Mouse (Mus musculus): ENCODE results near the gene Kcnq1. TPM values are rescaled to one million over a fixed set of nuclear protein-coding genes. Genes with fewer than 3 reads are reported as not detected.
A peak's percentile ranks its signal among the peaks of the same experiment; 100 is the strongest.

Kcnq1 gene
- total RNA-seq (2012; rRNA removed) (not detected in 2 replicates), total RNA-seq (2014; rRNA removed) (not detected in 2 replicates), polyA plus RNA-seq (2012; ENCODE audit: insufficient read length, low read depth) (not detected in 2 replicates)

DNA sequence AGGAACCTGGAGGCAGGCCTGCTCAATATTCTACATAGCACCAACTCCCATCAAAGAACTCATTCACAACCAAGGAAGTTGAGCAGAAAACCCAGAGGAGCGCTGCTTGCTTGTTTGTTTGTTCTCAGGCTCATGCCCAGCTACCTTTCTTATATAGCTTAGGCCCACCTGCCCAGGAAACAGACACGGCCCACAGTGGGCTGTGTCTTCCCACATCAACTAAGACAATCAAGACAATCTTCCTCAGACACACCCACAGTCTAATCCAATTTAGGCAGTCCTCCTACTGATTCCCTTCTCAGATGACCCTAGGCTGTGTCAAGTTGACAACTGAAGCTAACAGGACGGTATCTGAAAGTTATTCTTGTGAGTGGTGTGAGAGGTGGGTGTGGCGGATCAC, at the start of gene Kcnq1:
Gene Kcnq1, plus strand, starts transcription at position 301 of the 400 bp plus-strand sequence.
- H3K27ac ChIP-seq (ENCODE audit: insufficient read depth, low read depth): no peak within 1 kb of the TSS

DNA sequence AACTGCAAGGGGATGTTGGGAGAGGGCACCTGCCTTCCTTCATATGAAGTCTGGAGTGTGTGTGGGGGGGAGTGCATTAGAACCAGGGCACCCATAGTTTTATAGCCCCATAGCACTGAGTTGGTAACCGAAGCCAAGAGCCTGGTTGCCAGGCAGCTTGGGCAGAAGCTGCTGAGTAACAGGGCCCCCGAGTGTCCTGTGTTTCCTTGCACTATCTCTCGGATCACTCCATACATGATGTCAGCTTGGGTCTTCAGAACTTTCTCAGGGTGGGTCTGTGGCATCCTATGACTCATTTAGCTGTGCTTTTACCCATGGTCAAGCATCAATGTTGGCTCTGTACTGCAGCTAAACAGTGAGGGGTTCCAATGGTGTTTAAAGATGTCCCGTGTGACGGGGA, 49.1 kb upstream of the Kcnq1 start:
- Histone ChIP-seq H3K36me3 (replicated peaks in 1 of 2; ENCODE audit: control insufficient read depth in 1 of 2, insufficient read depth in 1 of 2, low read length in 1 of 2) (peaks cover 38 to 81% of the 10 kb centered on the region in 2 experiments), H3K4me1 (ENCODE audit: control insufficient read depth in 1 of 2, insufficient read depth in 2 of 2) (peaks cover 38 to 72% of the 10 kb centered on the region in 2 experiments), H3K4me3 (replicated peaks in 1 of 3; ENCODE audit: low read depth in 2 of 3, low read length in 2 of 3, poor library complexity in 1 of 3) (no peak overlapping the region), H3K4me2 (ENCODE audit: insufficient read depth, low read depth, poor library complexity, severe bottlenecking) (0 out of 2 replicates have a peak overlapping the region, but pooled peaks have one; percentile 2), H3K27ac (ENCODE audit: insufficient read depth, low read depth) (no peak overlapping the region), H3K27me3 (replicated peaks) (no peaks in the 10 kb centered on the region), H3K9ac (ENCODE audit: insufficient read depth, low read depth) (no peak overlapping the region), H3K9me3 (replicated peaks; ENCODE audit: low read length) (no peaks in the 10 kb centered on the region), H3K79me2 (replicated peaks; ENCODE audit: control insufficient read depth, extremely low read depth, insufficient read depth, poor library complexity, severe bottlenecking) (peaks cover 91% of the 10 kb centered on the region)
- in situ Hi-C loops (cut with MboI; ENCODE audit: low pct_ligation_motif_present, low pct_unique_long_range_greater_than_20kb, low sequenced_read_pairs) (no loop called here), dilution Hi-C loops (cut with MboI; ENCODE audit: extremely low pct_ligation_motif_present, extremely low pct_unique_long_range_greater_than_20kb, low sequenced_read_pairs) (no loop called here)
- DNase-seq (ENCODE audit: extremely low read depth): no peak
- no peak for TF ChIP-seq UBTF (IDR thresholded peaks at IDR 0.05; ENCODE audit: low read depth, low read length)
- no peak for TF ChIP-seq E2F4 (IDR thresholded peaks at IDR 0.05; ENCODE audit: insufficient replicate concordance, low read depth, low read length)
- no peak for TF ChIP-seq SIN3A (IDR thresholded peaks at IDR 0.05; ENCODE audit: low read length)
- TF ChIP-seq BHLHE40 (IDR thresholded peaks at IDR 0.05; ENCODE audit: low read depth, low read length): no peak
- no peak for TF ChIP-seq MYC (IDR thresholded peaks at IDR 0.05; ENCODE audit: low read depth, low read length)
- TF ChIP-seq ELF1 (IDR thresholded peaks at IDR 0.05; ENCODE audit: low read depth, low read length): no peak
- TF ChIP-seq USF2 (conservative IDR thresholded peaks at IDR 0.05; ENCODE audit: low read depth, low read length): no peak
- no peak for TF ChIP-seq ZKSCAN1 (IDR thresholded peaks at IDR 0.05; ENCODE audit: borderline replicate concordance, low read depth, low read length)
- TF ChIP-seq POLR2AphosphoS2 (IDR thresholded peaks at IDR 0.05; ENCODE audit: low read depth, low read length): no peak
- no peak for TF ChIP-seq KAT2A (IDR thresholded peaks at IDR 0.05; ENCODE audit: insufficient replicate concordance, low read length)
- TF ChIP-seq RCOR1 (conservative IDR thresholded peaks at IDR 0.05; ENCODE audit: low read depth, low read length): no peak
- no peak for TF ChIP-seq ZNF384 (IDR thresholded peaks at IDR 0.05; ENCODE audit: low read depth, low read length)
- TF ChIP-seq ETS1 (conservative IDR thresholded peaks at IDR 0.05; ENCODE audit: low read depth, low read length): no peak
- TF ChIP-seq JUND (conservative IDR thresholded peaks at IDR 0.05; ENCODE audit: low read depth, low read length): no peak

More for the DNA sequence above, at the start of gene Kcnq1:
- Histone ChIP-seq H3K27me3 (replicated peaks) (peaks cover 96% of the 10 kb centered on the region), H3K36me3 (replicated peaks in 1 of 2; ENCODE audit: control insufficient read depth in 1 of 2, insufficient read depth in 1 of 2, low read length in 1 of 2) (no peaks in the 10 kb centered on the region), H3K4me1 (ENCODE audit: control insufficient read depth in 1 of 2, insufficient read depth in 2 of 2) (no peaks in the 10 kb centered on the region), H3K79me2 (replicated peaks; ENCODE audit: control insufficient read depth, extremely low read depth, insufficient read depth, poor library complexity, severe bottlenecking) (no peaks in the 10 kb centered on the region), H3K4me3 (replicated peaks in 1 of 3; ENCODE audit: low read depth in 2 of 3, low read length in 2 of 3, poor library complexity in 1 of 3) (peak within 1 kb of the TSS in 1 of 3 experiments; percentile 7), H3K4me2 (ENCODE audit: insufficient read depth, low read depth, poor library complexity, severe bottlenecking) (peak within 1 kb of the TSS; percentile 13), H3K9ac (ENCODE audit: insufficient read depth, low read depth) (no peak within 1 kb of the TSS), H3K9me3 (replicated peaks; ENCODE audit: low read length) (peaks cover 5% of the 10 kb centered on the region)
- dilution Hi-C loops (cut with MboI; ENCODE audit: extremely low pct_ligation_motif_present, extremely low pct_unique_long_range_greater_than_20kb, low sequenced_read_pairs): no loop called here
- no peak for TF ChIP-seq ZC3H11A (IDR thresholded peaks at IDR 0.05; ENCODE audit: low read depth, low read length)
- TF ChIP-seq USF1 (IDR thresholded peaks at IDR 0.05; ENCODE audit: low read depth, low read length): no peak
- TF ChIP-seq POLR2A (IDR thresholded peaks at IDR 0.05; ENCODE audit: low read depth, low read length): no peak
- no peak for TF ChIP-seq ETS1 (conservative IDR thresholded peaks at IDR 0.05; ENCODE audit: low read depth, low read length)
- TF ChIP-seq CHD1 (IDR thresholded peaks at IDR 0.05; ENCODE audit: low read depth, low read length): no peak
- no peak for TF ChIP-seq NELFE (IDR thresholded peaks at IDR 0.05; ENCODE audit: low read depth, low read length)
- TF ChIP-seq MXI1 (IDR thresholded peaks at IDR 0.05; ENCODE audit: low read depth, low read length): no peak
- TF ChIP-seq MAX (IDR thresholded peaks at IDR 0.05; ENCODE audit: low read length): no peak
- no peak for TF ChIP-seq TBP (conservative IDR thresholded peaks at IDR 0.05; ENCODE audit: low read depth, low read length)
- no peak for TF ChIP-seq ZMIZ1 (IDR thresholded peaks at IDR 0.05; ENCODE audit: low read depth, low read length)
- no peak for TF ChIP-seq NRF1 (IDR thresholded peaks at IDR 0.05; ENCODE audit: low read depth, low read length)
- no peak for TF ChIP-seq MAFK (IDR thresholded peaks at IDR 0.05; ENCODE audit: insufficient replicate concordance, low read length)
- TF ChIP-seq MYC (IDR thresholded peaks at IDR 0.05; ENCODE audit: low read depth, low read length): no peak
- TF ChIP-seq RCOR1 (conservative IDR thresholded peaks at IDR 0.05; ENCODE audit: low read depth, low read length): no peak
- TF ChIP-seq BHLHE40 (IDR thresholded peaks at IDR 0.05; ENCODE audit: low read depth, low read length): no peak
- TF ChIP-seq POLR2AphosphoS2 (IDR thresholded peaks at IDR 0.05; ENCODE audit: low read depth, low read length): no peak
- TF ChIP-seq GABPA (IDR thresholded peaks at IDR 0.05; ENCODE audit: insufficient replicate concordance, low read depth, low read length): no peak
- no peak for TF ChIP-seq UBTF (IDR thresholded peaks at IDR 0.05; ENCODE audit: low read depth, low read length)
- TF ChIP-seq JUND (conservative IDR thresholded peaks at IDR 0.05; ENCODE audit: low read depth, low read length): no peak
- no peak for TF ChIP-seq ZNF384 (IDR thresholded peaks at IDR 0.05; ENCODE audit: low read depth, low read length)
- in situ Hi-C loops (cut with MboI; ENCODE audit: low pct_ligation_motif_present, low pct_unique_long_range_greater_than_20kb, low sequenced_read_pairs): no loop called here
- DNase-seq (ENCODE audit: extremely low read depth): no peak
